Mouse (Mus musculus): ENCODE data around the gene Fam208a.

The Fam208a gene

GRCm38 (mm10) chr14:27428573-27428972, at the start of gene Fam208a:
Gene Fam208a, plus strand, starts transcription at chr14:27428834.
- DNase-seq, result peak; percentile 94

GRCm38 (mm10) chr14:27379404-27379803, 49.2 kb upstream of the Fam208a start:
- no peak for DNase-seq

- DNase-seq, result no peak
These were observed 47.2 kb upstream of the Fam208a start for GRCm38 (mm10) chr14:27381459-27381858.

- DNase-seq, result no peak
These were observed 45.3 kb upstream of the Fam208a start for GRCm38 (mm10) chr14:27383321-27383830.

GRCm38 (mm10) chr14:27384143-27384542, 44.5 kb upstream of the Fam208a start:
- DNase-seq, result no peak

- DNase-seq, result no peak
These were observed 40.0 kb upstream of the Fam208a start for GRCm38 (mm10) chr14:27388616-27389015.

GRCm38 (mm10) chr14:27389722-27390121, 38.9 kb upstream of the Fam208a start:
- DNase-seq, result no peak

- DNase-seq, result no peak
These were observed 38.0 kb upstream of the Fam208a start for GRCm38 (mm10) chr14:27390663-27391062.

- DNase-seq, result no peak
These were observed 36.8 kb upstream of the Fam208a start for GRCm38 (mm10) chr14:27391776-27392308.

- DNase-seq, result no peak
These were observed 36.0 kb upstream of the Fam208a start for GRCm38 (mm10) chr14:27392660-27393059.

- no peak for DNase-seq
These were observed 34.8 kb upstream of the Fam208a start for GRCm38 (mm10) chr14:27393806-27394205.

- DNase-seq, result no peak
These were observed 32.2 kb upstream of the Fam208a start for GRCm38 (mm10) chr14:27396424-27396823.

- no peak for DNase-seq
These were observed 31.1 kb upstream of the Fam208a start for GRCm38 (mm10) chr14:27397526-27397925.

- no peak for DNase-seq
These were observed 28.1 kb upstream of the Fam208a start for GRCm38 (mm10) chr14:27400495-27400894.

- no peak for DNase-seq
These were observed 26.8 kb upstream of the Fam208a start for GRCm38 (mm10) chr14:27401717-27402278.

- no peak for DNase-seq
These were observed 26.0 kb upstream of the Fam208a start for GRCm38 (mm10) chr14:27402332-27403250.

GRCm38 (mm10) chr14:27405452-27405851, 23.2 kb upstream of the Fam208a start:
- no peak for DNase-seq

GRCm38 (mm10) chr14:27405947-27406346, 22.7 kb upstream of the Fam208a start:
- no peak for DNase-seq

- DNase-seq, result no peak
These were observed 20.4 kb upstream of the Fam208a start for GRCm38 (mm10) chr14:27408240-27408639.

- DNase-seq, result no peak
These were observed 19.0 kb upstream of the Fam208a start for GRCm38 (mm10) chr14:27409662-27410061.

GRCm38 (mm10) chr14:27411492-27411891, 17.1 kb upstream of the Fam208a start:
- DNase-seq, result no peak

GRCm38 (mm10) chr14:27412699-27413098, 15.9 kb upstream of the Fam208a start:
- DNase-seq, result no peak

- DNase-seq, result no peak
These were observed 14.7 kb upstream of the Fam208a start for GRCm38 (mm10) chr14:27413961-27414360.

- DNase-seq, result no peak
These were observed 7.8 kb upstream of the Fam208a start for GRCm38 (mm10) chr14:27420816-27421215.
